Mouse (Mus musculus): ENCODE measurements around the gene Mpc1.
"Not testable (repeated sequence)": the region's sequence is repeated elsewhere in the genome, so short reads cannot be mapped to it uniquely, and the experiment has no call there.

Mpc1 gene

GRCm38 (mm10) chr17:8278356-8278755, 4.3 kb upstream of the Mpc1 start:
- no peak for DNase-seq (ENCODE audit: low read depth, low spot score)

- peak; percentile 87 for DNase-seq (ENCODE audit: low read depth, low spot score)
Measured at GRCm38 (mm10) chr17:8283526-8284253, 986 bp downstream of the Mpc1 start.

- no peak for DNase-seq (ENCODE audit: low read depth, low spot score)
Measured at GRCm38 (mm10) chr17:8284254-8284661, 1.6 kb downstream of the Mpc1 start.

- DNase-seq (ENCODE audit: low read depth, low spot score) = no peak
Measured at GRCm38 (mm10) chr17:8285056-8285455, 2.4 kb downstream of the Mpc1 start.

GRCm38 (mm10) chr17:8286987-8287386, 4.3 kb downstream of the Mpc1 start:
- no peak for DNase-seq (ENCODE audit: low read depth, low spot score)

- no peak for DNase-seq (ENCODE audit: low read depth, low spot score)
Measured at GRCm38 (mm10) chr17:8289993-8290679, 7.4 kb downstream of the Mpc1 start.

- DNase-seq (ENCODE audit: low read depth, low spot score) = no peak
Measured at GRCm38 (mm10) chr17:8290736-8291135, 8.0 kb downstream of the Mpc1 start.

- DNase-seq (ENCODE audit: low read depth, low spot score) = no peak
Measured at GRCm38 (mm10) chr17:8295825-8296224, 13.1 kb downstream of the Mpc1 start.

- no peak for DNase-seq (ENCODE audit: low read depth, low spot score)
Measured at GRCm38 (mm10) chr17:8296313-8296844, 13.7 kb downstream of the Mpc1 start.

GRCm38 (mm10) chr17:8297746-8298145, 15.0 kb downstream of the Mpc1 start:
- no peak for DNase-seq (ENCODE audit: low read depth, low spot score)

GRCm38 (mm10) chr17:8298281-8298680, 15.6 kb downstream of the Mpc1 start:
- no peak for DNase-seq (ENCODE audit: low read depth, low spot score)

GRCm38 (mm10) chr17:8299524-8299923, 16.8 kb downstream of the Mpc1 start:
- DNase-seq (ENCODE audit: low read depth, low spot score) = no peak

- no peak for DNase-seq (ENCODE audit: low read depth, low spot score)
Measured at GRCm38 (mm10) chr17:8301515-8301914, 18.8 kb downstream of the Mpc1 start.

- no peak for DNase-seq (ENCODE audit: low read depth, low spot score)
Measured at GRCm38 (mm10) chr17:8302772-8303438, 20.2 kb downstream of the Mpc1 start.

GRCm38 (mm10) chr17:8303671-8304070, 21.0 kb downstream of the Mpc1 start:
- DNase-seq (ENCODE audit: low read depth, low spot score) = no peak

GRCm38 (mm10) chr17:8305801-8306200, 23.1 kb downstream of the Mpc1 start:
- DNase-seq (ENCODE audit: low read depth, low spot score) = peak; percentile 18

- peak; percentile 78 for DNase-seq (ENCODE audit: low read depth, low spot score)
Measured at GRCm38 (mm10) chr17:8310838-8311614, 28.3 kb downstream of the Mpc1 start, which contains the start of gene Sft2d1. Gene Sft2d1, plus strand, starts transcription at chr17:8311102.

GRCm38 (mm10) chr17:8311751-8312150, 29.0 kb downstream of the Mpc1 start:
- DNase-seq (ENCODE audit: low read depth, low spot score) = no peak

- DNase-seq (ENCODE audit: low read depth, low spot score) = no peak
Measured at GRCm38 (mm10) chr17:8313976-8314375, 31.3 kb downstream of the Mpc1 start.

- DNase-seq (ENCODE audit: low read depth, low spot score) = no peak
Measured at GRCm38 (mm10) chr17:8316251-8316650, 33.5 kb downstream of the Mpc1 start.

GRCm38 (mm10) chr17:8326877-8327276, 44.2 kb downstream of the Mpc1 start:
- DNase-seq (ENCODE audit: low read depth, low spot score) = not testable (repeated sequence)

Measured in WW6 (cell line).